Mouse (Mus musculus) lung, postnatal 0 days (tissue): ENCODE measurements around the gene Rps6ka5.

ENCODE experiments used
- CTCF ChIP-seq: IDR thresholded peaks from 2 replicates; pipeline ENCODE4 v1.5.1; 2016; ENCODE audit warnings: antibody characterized with exemption, mild to moderate bottlenecking
- EP300 ChIP-seq: IDR thresholded peaks from 2 replicates; pipeline ENCODE4 v1.6.1; 2016; ENCODE audit warnings: antibody characterized with exemption, mild to moderate bottlenecking, control low read depth

- TF ChIP-seq CTCF (no peak), EP300 (no peak)
Measured at GRCm38 (mm10) chr12:100774756-100775155, 48.0 kb upstream of the Rps6ka5 start.
